Mouse (Mus musculus) ES-CJ7 (cell line): Measurements from ENCODE around the gene Shc1.

Experiments
- DNase-seq: peaks from one replicate; pipeline ENCODE4 v3.0.0; 2011; ENCODE audit warnings: low read depth, low spot score

Gene Shc1

GRCm38 (mm10) chr3:89418170-89418860 lies at the start of gene Shc1, which contains the start of gene Cks1b:
Shc1 (plus strand) TSS chr3:89418443.
Cks1b (minus strand) TSS chr3:89418383.
- DNase-seq = peak; percentile 100

GRCm38 (mm10) chr3:89373581-89374231 lies 44.5 kb upstream of the Shc1 start:
- DNase-seq = peak; percentile 73

- DNase-seq = no peak
Observed at GRCm38 (mm10) chr3:89377831-89378230, 40.4 kb upstream of the Shc1 start.

- peak; percentile 96 for DNase-seq
Observed at GRCm38 (mm10) chr3:89378394-89379067, 39.7 kb upstream of the Shc1 start.

GRCm38 (mm10) chr3:89379388-89380131 lies 38.7 kb upstream of the Shc1 start:
- peak; percentile 61 for DNase-seq

- DNase-seq = no peak
Observed at GRCm38 (mm10) chr3:89380291-89380690, 38.0 kb upstream of the Shc1 start.

- DNase-seq = no peak
Observed at GRCm38 (mm10) chr3:89380711-89381110, 37.5 kb upstream of the Shc1 start.

GRCm38 (mm10) chr3:89381233-89381632 lies 37.0 kb upstream of the Shc1 start:
- DNase-seq = no peak

- peak; percentile 97 for DNase-seq
Observed at GRCm38 (mm10) chr3:89382033-89382882, 36.0 kb upstream of the Shc1 start.

- DNase-seq = peak; percentile 89
Observed at GRCm38 (mm10) chr3:89382950-89383349, 35.3 kb upstream of the Shc1 start.

- no peak for DNase-seq
Observed at GRCm38 (mm10) chr3:89383651-89384255, 34.5 kb upstream of the Shc1 start.

GRCm38 (mm10) chr3:89384331-89385076 lies 33.7 kb upstream of the Shc1 start:
- no peak for DNase-seq

GRCm38 (mm10) chr3:89385451-89385850 lies 32.8 kb upstream of the Shc1 start:
- no peak for DNase-seq

- no peak for DNase-seq
Observed at GRCm38 (mm10) chr3:89386438-89387420, 31.5 kb upstream of the Shc1 start.

- DNase-seq = no peak
Observed at GRCm38 (mm10) chr3:89387632-89388031, 30.6 kb upstream of the Shc1 start.

- no peak for DNase-seq
Observed at GRCm38 (mm10) chr3:89388134-89388881, 29.9 kb upstream of the Shc1 start.

- DNase-seq = peak; percentile 79
Observed at GRCm38 (mm10) chr3:89388901-89389740, 29.1 kb upstream of the Shc1 start.
